Mouse (Mus musculus) megakaryocyte, embryonic 14.5 days (primary cell): ENCODE results near the gene Wdr5.

ENCODE experiments used
- FLI1 ChIP-seq: IDR thresholded peaks from 2 replicates; pipeline ENCODE4 v1.6.1; 2012; ENCODE audit warnings: low read length, inconsistent platforms, mixed read lengths
- GATA1 ChIP-seq: IDR thresholded peaks from 3 replicates; pipeline ENCODE4 v1.6.1; 2012; ENCODE audit warnings: mixed read lengths, low read length, inconsistent platforms, borderline replicate concordance

- TF ChIP-seq GATA1 (no peak), FLI1 (no peak)
These were observed 39.3 kb upstream of the Wdr5 start for GRCm38 (mm10) chr2:27475495-27476302.
